ENCODE assay signal across 8 mouse cellular contexts in the genomic region with DNA sequence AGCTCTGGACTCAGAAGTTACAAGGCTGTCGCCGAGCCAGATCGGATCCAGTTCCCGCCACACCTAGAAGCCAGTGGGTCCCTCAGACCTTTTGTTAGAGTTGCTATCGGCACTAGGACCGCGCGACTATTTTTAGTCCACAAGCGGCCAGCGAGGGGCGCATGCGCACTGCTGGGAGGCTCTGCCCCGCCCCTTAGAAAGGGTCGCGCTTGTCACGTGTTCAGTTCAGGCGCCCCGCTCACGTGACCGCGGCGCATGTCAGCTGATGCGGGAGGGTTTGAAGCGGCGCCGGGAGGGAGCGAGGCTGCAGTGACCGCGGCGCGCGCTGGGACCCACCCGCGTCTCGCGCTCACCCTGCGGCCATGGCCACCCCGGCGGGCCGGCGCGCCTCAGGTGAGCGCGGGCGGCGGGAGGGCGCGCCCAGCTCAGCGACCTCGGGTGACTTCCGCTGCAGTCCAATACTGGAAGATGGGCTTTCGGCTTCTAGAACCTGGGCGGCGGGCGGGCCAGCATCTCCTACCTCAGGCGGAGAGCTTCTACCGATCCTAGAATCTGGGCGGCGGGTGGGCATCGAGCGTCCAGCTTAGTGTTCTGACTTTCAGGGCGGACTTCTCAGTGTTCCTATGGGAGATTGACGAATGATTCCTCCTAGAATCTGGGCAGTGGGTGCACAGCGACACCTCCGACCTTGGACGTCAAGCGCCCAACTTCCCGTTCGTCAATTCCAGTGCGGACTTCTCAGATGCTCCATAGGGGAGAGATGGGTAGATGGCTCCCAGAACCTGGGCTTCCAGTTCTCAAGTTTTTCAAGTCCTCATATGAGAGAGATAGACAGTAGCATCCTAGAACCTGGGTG. TPM values are rescaled to one million over a fixed set of nuclear protein-coding genes. Genes with fewer than 3 reads are reported as not detected.
DNase-seq lines count a peak whose midpoint lies in the region; ATAC-seq and TF ChIP-seq lines count a peak whose summit lies in the region.

A gene (plus strand): TSS at position 223 of the 856 bp plus-strand sequence.

- H3K27ac ChIP-seq in ES-Bruce4 (ENCODE audit: insufficient read depth, low read length): peak within 1 kb of the TSS; percentile 66
- peak within 1 kb of the TSS; percentile 85 for H3K27ac ChIP-seq in forebrain, embryonic 14.5 days (ENCODE audit: low read depth, low read length)
- peak within 1 kb of the TSS; percentile 91 for H3K27ac ChIP-seq in neural tube, embryonic 15.5 days (replicated peaks)

- intact Hi-C loops in heart, postnatal 14 days (cut with DNase I): loop anchor here (1.0 kb wide), 1 partner anchor 15 kb away; a partner anchor contains a TSS

- H3K4me2 ChIP-seq in forebrain, embryonic 14.5 days (ENCODE audit: low read length): peak within 1 kb of the TSS; percentile 92
- H3K4me2 ChIP-seq in neural tube, embryonic 15.5 days: peak within 1 kb of the TSS; percentile 74

- H3K9me3 ChIP-seq in ES-Bruce4 (replicated peaks; ENCODE audit: control insufficient read depth, insufficient read depth, low read length, poor library complexity, severe bottlenecking): no peaks in the 10 kb centered on the region
- H3K9me3 ChIP-seq in forebrain, embryonic 14.5 days (replicated peaks; ENCODE audit: control insufficient read depth, low read length): no peaks in the 10 kb centered on the region
- H3K9me3 ChIP-seq in neural tube, embryonic 15.5 days (replicated peaks): no peaks in the 10 kb centered on the region

- H3K36me3 ChIP-seq in ES-Bruce4 (ENCODE audit: control insufficient read depth, insufficient read depth, low read length, poor library complexity, severe bottlenecking): peaks cover 4% of the 10 kb centered on the region; the same call in 1 of the 2 replicates
- H3K36me3 ChIP-seq in forebrain, embryonic 14.5 days (ENCODE audit: control insufficient read depth, insufficient read depth, low read length): peaks cover 27% of the 10 kb centered on the region
- peaks cover 31% of the 10 kb centered on the region for H3K36me3 ChIP-seq in neural tube, embryonic 15.5 days

- DNase-seq in forebrain, embryonic 14.5 days (ENCODE audit: low spot score): peak; percentile 99
- DNase-seq in heart, postnatal 14 days: peak; percentile 98
- peak; percentile 98 for DNase-seq in layer of hippocampus, adult 11-12 months (ENCODE audit: low spot score)
- DNase-seq in lung, adult 18-20 months: peak; percentile 98 to 99
- DNase-seq in testis, postnatal 14 days (ENCODE audit: low spot score): peak; percentile 97

- H3K27me3 ChIP-seq in ES-Bruce4 (ENCODE audit: control insufficient read depth, insufficient read depth, low read length, poor library complexity, severe bottlenecking): no peaks in the 10 kb centered on the region
- no peaks in the 10 kb centered on the region for H3K27me3 ChIP-seq in forebrain, embryonic 14.5 days (replicated peaks; ENCODE audit: control insufficient read depth, insufficient read depth, low read length)
- no peaks in the 10 kb centered on the region for H3K27me3 ChIP-seq in neural tube, embryonic 15.5 days (replicated peaks)

- ATAC-seq in cerebellum, adult (ENCODE audit: insufficient number of reproducible peaks, low FRiP score, low TSS enrichment): peak; percentile 84
- peak; percentile 92 for ATAC-seq in forebrain, embryonic 14.5 days
- peak; percentile 91 for ATAC-seq in neural tube, embryonic 15.5 days (ENCODE audit: low FRiP score)

- WGBS in forebrain, embryonic 14.5 days: 0% methylated on average over 70 of the region's 70 CpGs
- WGBS in neural tube, embryonic 15.5 days: under 1% methylated on average over 69 of the region's 70 CpGs

- TF ChIP-seq EP300 in ES-Bruce4 (IDR thresholded peaks at IDR 0.05; ENCODE audit: insufficient read depth, low read depth, low read length): peak; percentile 62; the same call in 1 of the 2 replicates

- no peak for TF ChIP-seq CTCF in ES-Bruce4 (IDR thresholded peaks at IDR 0.05; ENCODE audit: low read depth, low read length)

- H3K9ac ChIP-seq in ES-Bruce4 (ENCODE audit: low read depth, poor library complexity, severe bottlenecking): peak within 1 kb of the TSS; percentile 89
- peak within 1 kb of the TSS; percentile 90 for H3K9ac ChIP-seq in forebrain, embryonic 14.5 days (ENCODE audit: low read length)
- peak within 1 kb of the TSS; percentile 86 for H3K9ac ChIP-seq in neural tube, embryonic 15.5 days (replicated peaks)

- H3K4me3 ChIP-seq in ES-Bruce4 (ENCODE audit: low read depth, low read length): peak within 1 kb of the TSS; percentile 93
- peak within 1 kb of the TSS; percentile 81 for H3K4me3 ChIP-seq in forebrain, embryonic 14.5 days (ENCODE audit: low read depth, low read length)
- H3K4me3 ChIP-seq in neural tube, embryonic 15.5 days (replicated peaks): peak within 1 kb of the TSS; percentile 89

- H3K4me1 ChIP-seq in ES-Bruce4 (ENCODE audit: control insufficient read depth, insufficient read depth, low read length): no peaks in the 10 kb centered on the region
- peaks cover 9% of the 10 kb centered on the region for H3K4me1 ChIP-seq in forebrain, embryonic 14.5 days (ENCODE audit: control insufficient read depth, insufficient read depth, low read length)
- H3K4me1 ChIP-seq in neural tube, embryonic 15.5 days: peaks cover 47% of the 10 kb centered on the region

- TF ChIP-seq POLR2A in ES-Bruce4 (IDR thresholded peaks at IDR 0.05; ENCODE audit: insufficient read depth, low read length): peak; percentile 86

RNA-seq across cellular contexts. Expression of the gene that starts here (rescaled TPM):
- polyA plus RNA-seq in ES-Bruce4 (2011; ENCODE audit: insufficient read depth, insufficient read length, low read depth, missing spikeins): 62.0 and 62.3 TPM in 2 replicates
- polyA plus RNA-seq in forebrain, embryonic 14.5 days (2014; fragmentation: Nextera tagmentation; extraction: Ambion mirVana): 50.5 and 52.2 TPM in 2 replicates
- 10 to 100 TPM; 23.8 to 26.4 TPM for total RNA-seq in heart, postnatal 14 days (2021)
- polyA plus RNA-seq in neural tube, embryonic 15.5 days (2015; fragmentation: Nextera tagmentation; extraction: Ambion mirVana): 97.7 and 106 TPM in 2 replicates

Comparison
In these comparisons a context has a peak if more than half of its experiments do, and no peak if none do; other contexts are left out.
1. Peak in every context shown above with its lines: DNase-seq, ATAC-seq, H3K4me3 ChIP-seq and H3K27ac ChIP-seq.